Mouse (Mus musculus) heart, postnatal 0 days (tissue): Measurements from ENCODE around the gene Slc25a26.

Experiments used
- CTCF ChIP-seq: IDR thresholded peaks from 2 replicates; pipeline ENCODE4 v1.5.1; 2016; ENCODE audit warnings: antibody characterized with exemption, control low read depth, low read depth
- EP300 ChIP-seq: IDR thresholded peaks from 2 replicates; pipeline ENCODE4 v1.6.1; 2016; ENCODE audit warnings: antibody characterized with exemption, low read depth

DNA sequence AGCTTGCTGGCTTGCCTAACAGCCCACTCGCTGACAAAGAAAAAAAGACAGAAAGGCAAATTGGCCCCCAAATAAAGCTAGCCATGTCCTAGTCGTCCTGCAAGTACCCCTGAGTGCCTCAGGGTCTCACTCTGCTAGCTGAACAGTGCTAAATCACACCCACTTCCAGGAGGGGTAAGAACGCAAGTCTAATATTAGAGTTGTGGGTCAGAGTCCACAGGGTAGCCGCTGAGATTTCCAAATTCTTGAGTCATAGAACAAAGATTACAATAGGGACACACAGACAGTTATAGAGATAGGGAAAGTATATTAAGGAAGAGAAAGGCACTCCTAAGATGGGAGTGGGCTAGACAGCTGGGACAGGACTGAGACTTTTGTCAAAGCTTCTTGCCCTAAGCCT, 148.4 kb downstream of the Slc25a26 start:
- no peak for TF ChIP-seq EP300
- no peak for TF ChIP-seq CTCF
